Mouse (Mus musculus): ENCODE data around the gene Fam13a. TPM values are rescaled to one million over a fixed set of nuclear protein-coding genes. Genes with fewer than 3 reads are reported as not detected.
A peak's percentile ranks its signal among the peaks of the same experiment; 100 is the strongest.

The Fam13a gene
- 10 to 100 TPM in 1 of 2 experiments, 1 to 10 TPM in 1; 8.6 to 12.1 TPM for total RNA-seq (2021)

DNA sequence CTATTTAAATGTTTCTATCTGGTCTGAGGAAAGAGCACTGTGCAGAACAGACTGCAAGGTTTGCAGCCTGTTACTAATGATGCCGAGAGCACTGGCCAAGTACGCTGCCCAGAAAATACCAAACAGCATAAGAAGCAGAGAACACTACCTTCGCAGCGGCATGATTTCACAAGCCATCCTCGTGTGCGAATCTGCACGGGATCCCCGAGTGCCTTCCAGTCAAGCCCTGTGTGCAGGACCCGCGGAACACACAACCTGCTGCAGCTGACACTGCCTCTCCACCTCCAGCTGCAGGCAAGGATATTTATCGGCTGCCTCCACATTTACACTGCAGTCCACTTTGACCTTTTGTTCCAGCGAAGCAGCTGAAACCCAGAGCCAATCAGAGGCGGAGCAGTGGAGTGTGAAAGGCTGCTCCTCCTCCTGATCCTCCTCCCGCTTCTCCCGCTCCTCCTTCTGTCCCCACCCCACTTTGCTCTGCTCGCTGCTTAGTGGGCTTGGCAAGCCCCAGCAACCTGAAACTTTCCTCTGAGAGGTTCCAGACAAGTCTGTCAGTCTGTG, at the start of gene Fam13a:
Fam13a (minus strand) TSS at position 386 of the 561 bp plus-strand sequence.
- peak; percentile 82 for DNase-seq

- DNase-seq: no peak
These were observed 48.0 kb upstream of the Fam13a start for GRCm38 (mm10) chr6:59072096-59073060.

GRCm38 (mm10) chr6:59071691-59072090, 47.3 kb upstream of the Fam13a start:
- no peak for DNase-seq

DNA sequence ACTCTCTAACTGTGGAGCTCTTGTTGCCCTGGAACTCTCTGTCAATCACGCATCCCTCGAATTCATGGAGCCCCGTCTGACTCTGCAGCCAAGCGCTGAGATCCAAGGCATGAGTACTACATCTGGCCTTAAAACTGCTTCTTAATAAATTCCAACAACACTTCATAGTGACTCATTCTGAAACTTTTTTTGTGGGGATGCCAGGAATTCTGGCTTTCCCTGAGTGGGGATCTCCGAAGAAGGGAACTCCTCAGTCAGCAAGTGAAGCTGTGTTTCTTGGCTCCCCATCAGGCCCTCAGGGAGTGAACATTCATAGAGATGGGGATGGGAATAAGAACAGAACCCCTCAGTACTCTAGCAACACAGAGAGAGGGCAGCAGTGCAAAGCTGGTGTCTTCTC, 43.8 kb upstream of the Fam13a start:
- peak; percentile 16 for DNase-seq

DNA sequence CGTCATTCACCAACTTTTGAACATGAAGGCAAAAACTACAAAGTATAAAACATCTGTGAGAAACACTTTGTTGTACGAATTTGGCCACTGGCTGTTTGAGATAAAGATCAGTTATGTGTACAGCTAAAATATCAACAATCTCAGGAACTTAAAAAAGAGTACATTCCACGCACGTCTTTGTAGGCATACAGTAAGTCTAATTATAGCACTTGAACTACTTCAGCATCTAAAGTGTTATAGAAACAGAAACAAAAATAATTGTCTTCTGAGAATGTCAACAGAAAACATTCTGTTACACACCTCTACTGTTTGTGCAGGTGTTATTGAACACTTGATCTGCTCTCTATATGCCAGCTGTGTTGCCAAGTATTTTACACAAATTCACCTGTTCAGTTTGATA, 40.1 kb upstream of the Fam13a start:
- no peak for DNase-seq

DNA sequence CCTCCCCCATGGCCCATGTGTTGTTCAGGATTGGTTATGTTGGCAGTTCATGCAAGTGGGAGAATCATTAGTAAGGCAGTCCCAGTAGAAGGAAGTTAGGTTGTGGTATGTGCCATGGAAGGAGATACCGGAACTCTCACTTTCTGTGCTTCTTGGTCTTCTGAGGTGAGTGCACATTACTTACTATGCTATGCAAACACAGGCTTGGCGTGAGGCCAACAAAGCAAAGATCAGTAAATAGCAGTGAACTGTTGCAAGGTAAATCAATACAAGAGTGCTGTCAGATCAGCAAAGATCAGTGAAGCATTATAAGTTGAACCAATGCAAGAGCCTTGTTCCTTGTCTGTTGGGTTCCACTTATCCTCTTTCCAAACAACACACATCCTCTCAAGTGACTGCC, 28.9 kb upstream of the Fam13a start:
- no peak for DNase-seq

DNA sequence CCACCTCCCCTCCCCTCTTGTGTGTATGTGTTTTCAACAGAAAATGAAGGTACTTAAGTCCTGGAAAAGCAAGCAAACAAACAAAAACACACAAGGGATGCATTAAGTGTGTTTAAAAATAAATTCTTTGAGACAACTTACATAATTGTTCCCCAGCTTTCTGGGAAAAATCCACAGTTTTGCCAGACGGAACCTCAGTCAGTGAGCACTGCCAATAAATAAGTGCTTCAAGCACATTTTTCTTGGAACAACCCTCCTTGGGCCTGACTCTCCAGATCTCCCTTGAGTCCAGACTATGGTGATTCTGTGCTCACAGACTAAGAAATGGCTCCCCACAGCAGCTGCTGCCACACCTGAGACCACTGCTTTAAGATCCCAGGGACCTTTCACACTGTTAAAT, 15.4 kb upstream of the Fam13a start:
- DNase-seq: no peak

DNA sequence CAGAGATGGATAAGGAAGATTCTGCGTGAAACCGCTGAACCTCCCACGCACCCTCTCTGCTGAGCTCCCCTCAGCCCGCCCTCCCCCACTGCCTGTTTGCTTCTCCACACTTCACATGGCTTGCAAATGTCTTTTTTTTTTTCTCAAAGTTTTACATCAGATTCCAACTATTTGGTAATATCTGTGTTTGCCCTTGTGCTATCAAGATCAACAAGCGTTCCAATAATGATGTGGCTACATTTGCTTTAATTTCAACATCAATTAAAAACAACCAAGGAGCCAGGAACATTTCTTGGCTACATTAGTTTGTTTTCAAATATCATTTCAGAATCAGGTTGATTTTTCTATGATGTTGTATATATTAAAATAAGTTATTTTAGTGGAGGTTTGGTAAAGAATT, 8.4 kb upstream of the Fam13a start:
- no peak for DNase-seq

- no peak for DNase-seq
These were observed 7.2 kb upstream of the Fam13a start for GRCm38 (mm10) chr6:59031539-59031938.

DNA sequence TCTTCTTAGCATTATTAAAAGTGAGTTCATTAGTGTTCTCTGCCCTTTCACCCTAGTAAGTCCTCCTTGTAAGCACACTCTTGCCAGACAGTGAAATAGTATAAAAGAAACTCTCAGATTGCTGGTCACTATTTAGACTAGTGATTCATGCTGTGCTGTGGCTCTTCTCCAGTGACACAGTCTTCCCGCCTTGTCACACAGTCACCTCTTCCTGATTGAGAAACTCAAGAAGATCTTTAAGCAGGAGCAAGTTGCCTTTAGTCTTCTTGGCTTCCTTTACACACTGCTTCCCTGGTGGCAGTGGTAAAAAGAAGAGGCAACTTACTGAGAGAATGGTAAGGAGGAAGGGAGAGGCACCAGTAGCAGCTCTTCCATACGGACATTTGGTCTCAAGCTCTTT, 6.3 kb upstream of the Fam13a start:
- no peak for DNase-seq

- no peak for DNase-seq
These were observed 5.7 kb upstream of the Fam13a start for GRCm38 (mm10) chr6:59030037-59030436.

DNA sequence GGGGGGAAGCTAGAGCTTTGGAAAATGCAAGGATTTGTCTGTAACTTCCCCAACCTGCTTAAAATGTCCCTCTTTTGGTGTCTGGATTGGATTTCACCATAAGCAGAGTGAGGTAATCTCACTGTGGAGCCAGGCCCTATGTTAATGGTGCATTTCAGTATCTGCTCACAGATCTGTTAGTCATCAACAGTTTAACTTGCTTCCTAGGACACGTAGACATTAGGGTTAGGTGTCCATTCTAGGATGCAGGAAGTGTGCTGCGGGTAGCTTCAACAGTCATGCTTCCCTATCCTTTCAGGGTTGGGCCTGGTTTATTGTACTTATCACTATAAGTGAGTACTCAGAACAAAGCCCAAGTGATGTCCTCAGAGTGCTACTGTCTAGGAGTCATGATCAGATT, 4.5 kb upstream of the Fam13a start:
- DNase-seq: no peak

DNA sequence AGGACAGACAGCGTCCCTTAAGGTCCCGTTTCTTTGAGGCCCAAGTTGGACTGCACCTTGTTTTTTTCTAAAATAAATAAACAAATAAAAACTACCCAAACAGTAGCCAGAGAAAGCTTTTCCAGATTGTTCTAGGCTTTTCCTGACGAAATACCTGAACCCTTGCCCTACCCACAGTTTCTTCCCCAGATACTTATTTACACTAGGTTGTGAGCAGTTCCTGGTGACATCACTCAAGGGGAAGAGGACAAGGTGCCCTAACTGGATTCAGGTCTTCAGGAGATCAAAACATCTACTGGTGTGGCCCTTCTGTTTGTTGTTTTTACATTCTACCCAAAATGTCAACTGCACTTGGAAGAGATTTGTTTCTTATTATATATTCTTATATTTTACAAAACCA, 457 bp upstream of the Fam13a start:
- no peak for DNase-seq

DNA sequence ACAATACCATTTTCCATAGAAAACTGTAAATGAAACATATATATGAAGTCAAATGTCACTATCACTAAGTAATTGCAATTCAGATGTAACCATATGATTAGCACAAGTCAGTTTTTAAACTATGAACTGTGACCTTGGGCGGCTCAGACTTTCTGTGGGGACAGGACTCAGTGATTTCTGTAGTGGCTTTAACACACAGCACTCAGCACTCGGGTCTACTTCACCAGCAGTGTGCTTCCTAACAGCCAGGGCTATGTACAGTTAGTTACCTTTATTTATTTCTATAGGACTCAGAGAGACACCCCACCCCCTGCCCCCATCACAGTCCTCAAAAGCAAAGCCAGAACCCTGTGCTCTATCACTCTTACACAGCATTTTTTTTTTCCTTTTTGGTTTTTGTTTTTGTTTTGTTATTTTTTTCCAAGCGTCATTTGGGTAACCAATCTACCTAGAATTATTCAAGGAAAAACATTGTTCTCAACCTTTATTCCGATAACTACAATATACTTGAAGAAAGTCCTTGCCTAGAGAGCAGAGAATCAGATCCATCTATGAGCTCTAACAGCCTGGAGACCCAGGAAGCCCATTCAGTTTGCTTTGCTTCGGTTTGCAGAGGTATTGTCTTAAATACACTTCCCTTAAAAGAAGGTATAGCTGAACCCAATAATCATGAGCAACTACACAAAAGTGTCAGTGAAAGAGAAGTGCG, 740 bp downstream of the Fam13a start:
- no peak for DNase-seq

GRCm38 (mm10) chr6:59022621-59023020, 1.7 kb downstream of the Fam13a start:
- DNase-seq: no peak

GRCm38 (mm10) chr6:59020346-59020745, 4.0 kb downstream of the Fam13a start:
- peak; percentile 62 for DNase-seq

DNA sequence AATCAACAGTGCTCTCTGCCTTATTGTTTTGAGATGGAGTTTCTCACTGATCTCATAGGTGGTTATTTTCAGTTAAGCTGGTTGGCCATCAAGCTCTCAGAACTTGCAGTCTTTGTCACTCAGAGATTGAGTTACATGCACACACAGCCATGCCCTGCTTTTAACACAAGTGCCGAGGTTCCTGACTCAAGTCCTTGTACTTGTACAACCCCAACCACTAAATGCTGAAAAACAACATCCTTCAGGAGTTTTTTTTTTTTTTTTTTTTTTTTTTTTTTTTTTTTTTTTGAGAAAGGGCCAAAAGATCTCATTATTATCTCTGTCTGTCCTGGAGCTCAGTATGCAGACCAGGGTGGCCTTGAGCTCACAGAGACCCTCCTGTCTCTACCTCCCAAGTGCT, 4.5 kb downstream of the Fam13a start:
- no peak for DNase-seq

- no peak for DNase-seq
These were observed 8.0 kb downstream of the Fam13a start for GRCm38 (mm10) chr6:59016336-59016832.

- DNase-seq: no peak
These were observed 9.6 kb downstream of the Fam13a start for GRCm38 (mm10) chr6:59014760-59015159.

DNA sequence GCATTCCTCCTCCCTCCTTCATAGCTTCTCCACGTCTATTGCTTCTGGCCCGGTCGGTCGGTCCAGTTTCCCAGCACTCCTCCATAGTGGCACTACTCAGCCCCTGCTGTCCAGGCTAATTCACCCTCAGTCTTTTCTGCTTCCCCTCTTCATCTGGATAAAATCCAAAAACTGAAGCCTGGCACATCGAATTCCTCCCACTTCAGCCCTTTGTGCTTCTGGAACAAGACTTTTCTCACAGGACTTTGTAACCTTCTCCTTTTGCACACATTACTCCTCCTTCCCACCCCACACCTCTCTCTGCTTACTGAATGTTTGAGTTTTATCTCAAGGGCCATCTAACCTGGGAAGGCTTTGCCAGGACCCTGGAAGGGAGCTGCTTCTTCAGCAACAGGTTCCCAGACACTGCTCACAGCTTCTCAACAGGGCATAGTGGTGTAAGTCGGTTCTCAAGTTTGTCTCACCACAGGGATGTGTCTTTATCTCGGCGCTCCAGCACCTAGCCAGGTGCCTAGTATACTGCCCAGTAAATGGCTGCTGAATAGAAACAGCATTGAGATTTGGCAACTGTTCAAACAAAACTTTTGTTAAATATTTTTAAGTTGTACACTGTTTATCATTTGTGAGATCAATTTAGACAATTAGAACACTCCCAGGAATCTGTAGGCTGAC, 10.1 kb downstream of the Fam13a start:
- DNase-seq: no peak

- DNase-seq: no peak
These were observed 13.6 kb downstream of the Fam13a start for GRCm38 (mm10) chr6:59010792-59011191.

- DNase-seq: no peak
These were observed 19.7 kb downstream of the Fam13a start for GRCm38 (mm10) chr6:59004630-59005029.

DNA sequence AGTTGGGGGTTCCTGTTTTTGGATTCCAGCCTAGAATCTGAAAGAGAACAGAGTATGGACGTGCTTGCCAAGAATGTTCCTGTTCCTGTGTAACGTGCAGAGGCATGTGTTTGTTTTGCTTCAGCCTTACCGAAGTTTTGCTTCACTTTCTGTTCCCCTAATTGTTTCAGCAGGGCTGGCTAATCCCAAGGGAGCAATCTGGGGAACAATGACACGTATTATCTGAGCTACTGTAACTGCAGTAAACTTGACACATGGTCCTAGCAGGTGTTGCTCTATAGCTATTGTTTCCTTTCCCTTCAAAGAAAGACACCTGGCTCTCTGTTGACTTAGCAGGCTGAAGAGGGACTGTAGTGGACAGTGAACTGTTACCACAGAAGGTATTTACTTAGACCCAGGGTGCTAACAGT, 25.3 kb downstream of the Fam13a start:
- peak; percentile 44 for DNase-seq
